Mouse (Mus musculus) brain, embryonic 14.5 days (tissue): Measurements from ENCODE around the gene Wwox. TPM values are rescaled to one million over a fixed set of nuclear protein-coding genes. Genes with fewer than 3 reads are reported as not detected.
A peak's percentile ranks its signal among the peaks of the same experiment; 100 is the strongest.

ENCODE experiments used
- DNase-seq: peaks from one replicate; pipeline ENCODE4 v3.0.0-alpha.2; 2011; ENCODE audit warnings: low read depth
- CTCF ChIP-seq: fragments of 200-500 bp; IDR thresholded peaks from 2 replicates; pipeline ENCODE4 v1.5.1; 2012; ENCODE audit warnings: inconsistent platforms, mild to moderate bottlenecking, moderate library complexity, borderline replicate concordance; ENCODE audit not compliant: insufficient read depth, insufficient read length; ENCODE audit errors: extremely low read depth
- POLR2A ChIP-seq: fragments of 200-500 bp; IDR thresholded peaks from 2 replicates; pipeline ENCODE4 v1.6.1; 2012; ENCODE audit warnings: mild to moderate bottlenecking, inconsistent platforms, borderline replicate concordance; ENCODE audit not compliant: poor library complexity, insufficient read depth, insufficient read length, severe bottlenecking; ENCODE audit errors: extremely low read depth
- polyA plus RNA-seq: library from polyadenylated mRNA; depleted of rRNA; stranded (reverse); fragments of >200 nt; gene quantifications from 2 replicates; pipeline ENCODE4 v1.2.3, GENCODE M21; 2012

The Wwox gene
- polyA plus RNA-seq, 1 experiment, result 11.0 TPM

DNA sequence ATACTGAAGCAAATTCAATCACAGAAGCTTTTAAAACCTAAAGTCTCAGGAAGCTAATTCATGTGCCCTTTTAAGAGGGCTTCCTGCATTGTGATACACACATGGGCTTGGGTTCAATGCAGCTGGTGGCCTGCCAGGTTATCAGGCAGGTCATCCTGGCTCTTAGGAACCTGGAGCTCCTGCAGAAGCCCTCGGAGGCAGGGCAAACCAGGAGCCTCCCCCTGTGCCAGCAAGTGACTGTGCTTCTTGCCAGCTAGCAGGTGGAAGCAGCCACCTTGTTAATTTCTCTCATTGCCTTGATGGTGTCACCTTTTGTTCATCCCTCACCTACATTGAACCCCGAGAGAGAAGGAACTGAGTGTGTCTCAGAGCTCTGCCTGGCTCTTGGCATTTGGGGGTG is 872.9 kb downstream of the Wwox start:
- TF ChIP-seq POLR2A (no peak), CTCF (no peak)
- DNase-seq, result no peak

DNA sequence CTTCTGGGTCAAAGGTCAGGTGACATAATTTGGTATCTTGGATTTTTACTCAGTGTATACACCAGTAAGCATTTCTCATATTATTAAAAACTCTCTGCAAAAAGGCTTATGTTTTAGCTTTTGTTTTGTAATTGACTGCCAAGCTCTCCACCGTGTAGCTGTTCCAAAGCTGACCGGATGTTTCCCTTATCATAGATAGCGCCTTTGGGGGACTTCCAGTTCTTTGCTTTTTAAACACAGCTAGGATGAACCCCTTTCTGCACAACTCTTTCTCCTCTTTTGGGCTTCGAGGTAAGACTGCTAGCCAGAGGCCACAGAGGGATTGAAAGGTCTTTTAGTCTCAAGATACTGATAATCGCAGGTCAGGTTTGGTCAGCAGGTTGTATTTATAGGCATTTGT is 883.0 kb downstream of the Wwox start:
- TF ChIP-seq CTCF (no peak), POLR2A (no peak)

DNA sequence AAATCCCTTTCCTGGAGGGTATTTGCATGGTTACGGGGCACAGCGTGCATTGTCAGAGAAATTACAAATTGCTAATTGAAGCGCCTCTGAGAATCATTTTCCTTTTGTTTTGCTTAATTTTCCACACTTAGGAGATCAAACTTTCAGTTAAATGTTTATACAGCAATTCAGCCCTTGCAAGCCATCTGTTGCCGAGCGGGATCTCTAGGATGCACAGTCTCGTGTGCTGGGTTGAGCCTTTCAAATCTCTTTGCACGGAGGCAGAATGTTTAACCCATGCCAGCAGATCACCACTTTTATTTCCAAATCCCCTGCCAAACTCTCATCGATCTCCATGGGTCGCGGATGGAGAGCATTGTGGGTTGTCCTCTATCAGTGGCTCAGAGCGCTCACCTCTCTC is 891.2 kb downstream of the Wwox start:
- TF ChIP-seq POLR2A, result no peak
- no peak for TF ChIP-seq CTCF
- no peak for DNase-seq

More for the DNA sequence above, 883.0 kb downstream of the Wwox start:
- no peak for DNase-seq

DNA sequence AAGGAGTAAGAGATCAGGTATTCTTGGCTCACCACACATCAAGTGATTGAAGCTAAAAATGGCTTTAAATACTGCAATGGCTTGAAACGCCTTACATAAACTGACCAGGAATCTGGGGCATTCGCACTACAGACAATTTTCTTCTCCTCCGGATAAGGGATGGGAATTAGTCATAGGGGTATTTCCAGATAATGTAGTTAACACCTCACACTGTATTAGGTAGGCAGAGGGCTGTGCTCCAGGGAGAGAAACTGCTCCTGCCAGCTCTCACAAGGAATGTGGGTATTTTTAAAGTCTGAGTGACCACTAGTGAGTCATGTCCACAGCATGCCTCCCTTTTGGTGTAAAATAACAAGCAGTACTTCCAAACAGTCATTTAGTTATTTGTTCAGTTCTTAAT is 894.5 kb downstream of the Wwox start:
- TF ChIP-seq CTCF, result no peak

GRCm38 (mm10) chr8:115336361-115336760 is 896.9 kb downstream of the Wwox start:
- DNase-seq, result no peak
- no peak for TF ChIP-seq CTCF
- no peak for TF ChIP-seq POLR2A

More for the DNA sequence above, 894.5 kb downstream of the Wwox start:
- no peak for DNase-seq

DNA sequence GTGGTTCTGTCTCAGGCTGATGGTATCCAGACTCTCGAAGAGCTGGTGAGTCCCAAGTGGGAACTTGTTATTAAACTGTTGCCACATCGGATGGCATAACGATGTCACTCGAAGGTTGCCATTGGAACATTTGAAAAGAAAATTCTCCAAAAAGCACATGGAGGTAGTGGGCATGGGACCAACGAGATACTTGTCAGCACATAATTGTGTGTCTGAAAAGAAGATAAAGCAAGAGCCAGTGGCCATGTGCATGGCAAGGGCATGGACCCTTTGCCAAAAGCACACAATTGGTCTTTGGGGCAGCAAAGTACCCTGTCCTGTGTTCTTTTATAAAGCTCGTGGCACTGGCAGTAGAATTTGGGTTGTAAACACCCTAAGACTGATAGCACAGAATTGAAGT is 909.2 kb downstream of the Wwox start:
- TF ChIP-seq CTCF (no peak), POLR2A (no peak)
- DNase-seq, result peak; percentile 27

GRCm38 (mm10) chr8:115350707-115351106 is 911.3 kb downstream of the Wwox start:
- TF ChIP-seq POLR2A, result no peak
- TF ChIP-seq CTCF, result no peak

GRCm38 (mm10) chr8:115357663-115358335 is 918.3 kb downstream of the Wwox start:
- peak; percentile 74 for DNase-seq
- TF ChIP-seq CTCF (no peak), POLR2A (no peak)

More at GRCm38 (mm10) chr8:115350707-115351106, 911.3 kb downstream of the Wwox start:
- DNase-seq, result no peak

DNA sequence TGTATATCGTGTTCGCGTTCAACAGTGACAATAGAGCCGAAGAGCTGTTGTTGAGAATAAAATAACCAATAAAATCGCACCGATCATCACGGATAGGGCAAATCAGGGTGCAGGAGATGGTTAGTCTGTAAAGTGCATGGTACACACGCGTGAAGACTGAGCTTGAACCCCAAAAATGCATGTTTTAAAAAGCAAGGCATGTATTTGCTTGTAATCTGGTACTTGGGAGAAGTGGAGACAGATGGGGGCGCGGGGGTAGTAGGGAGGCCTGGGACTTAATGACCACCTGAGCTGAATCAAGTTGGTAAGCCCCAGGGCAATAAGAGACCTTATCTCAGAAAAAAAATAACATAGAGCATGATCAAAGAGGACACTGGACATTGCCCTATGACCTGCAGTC is 919.0 kb downstream of the Wwox start:
- TF ChIP-seq CTCF, result no peak
- TF ChIP-seq POLR2A, result no peak
- no peak for DNase-seq

GRCm38 (mm10) chr8:115359701-115360100 is 920.2 kb downstream of the Wwox start:
- DNase-seq, result no peak
- TF ChIP-seq POLR2A (no peak), CTCF (no peak)

DNA sequence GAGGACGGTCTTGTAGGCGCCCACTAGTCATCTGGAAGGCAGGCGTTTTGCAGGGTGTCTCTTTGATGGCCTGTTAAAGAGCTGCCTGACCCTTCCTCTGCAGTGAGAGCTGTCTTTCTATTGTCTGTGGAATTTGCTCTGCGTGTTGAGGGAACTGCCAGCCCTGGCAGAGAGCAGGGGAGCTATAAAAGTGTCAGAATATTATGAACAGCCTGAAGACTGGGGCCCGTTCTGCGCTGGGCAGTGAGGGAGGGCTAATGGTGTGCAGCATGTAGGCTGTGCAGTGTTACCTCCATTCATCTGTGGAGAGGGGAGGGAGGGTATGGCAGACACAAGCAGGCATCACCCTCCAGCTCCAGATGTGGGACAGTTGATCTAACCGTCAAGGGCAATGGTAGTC is 923.1 kb downstream of the Wwox start:
- DNase-seq, result no peak
- TF ChIP-seq POLR2A, result no peak
- no peak for TF ChIP-seq CTCF

DNA sequence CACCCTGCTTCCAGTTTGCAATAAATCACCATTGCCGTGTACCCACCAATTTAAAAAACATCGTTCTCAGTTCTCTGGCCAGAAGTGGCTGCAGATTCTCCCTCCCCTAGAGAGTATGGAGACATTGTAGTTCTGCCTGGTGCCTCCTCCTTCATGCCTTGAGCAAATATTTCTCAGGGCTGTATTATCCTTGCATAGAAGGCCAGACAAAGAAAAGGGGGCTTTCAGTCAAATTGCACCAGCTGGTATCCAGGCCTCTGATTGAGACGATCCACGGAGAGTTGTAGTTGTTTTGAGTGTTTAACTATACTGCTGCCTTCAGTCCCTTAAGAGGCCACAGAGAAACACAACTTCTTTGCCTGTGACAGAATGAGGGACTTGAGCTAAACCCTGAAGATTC is 935.5 kb downstream of the Wwox start:
- DNase-seq, result peak; percentile 67
- TF ChIP-seq POLR2A (no peak), CTCF (no peak)
